Mouse (Mus musculus) C2C12 (cell line): Measurements from ENCODE around the gene Gm49318. TPM values are rescaled to one million over a fixed set of nuclear protein-coding genes. Genes with fewer than 3 reads are reported as not detected.
"Not testable (repeated sequence)": the region's sequence is repeated elsewhere in the genome, so short reads cannot be mapped to it uniquely, and the experiment has no call there.

Source experiments
- H3K27me3 ChIP-seq: one replicate; pipeline ENCODE4 v1.6.1; 2011; ENCODE audit not compliant: control insufficient read depth, insufficient read depth, insufficient read length
- H3K36me3 ChIP-seq: one replicate; pipeline ENCODE4 v1.6.1; 2011; ENCODE audit not compliant: control insufficient read depth, insufficient read depth
- H3K4me3 ChIP-seq: one replicate; pipeline ENCODE4 v1.5.1; 2011; ENCODE audit warnings: mild to moderate bottlenecking, control low read depth; ENCODE audit not compliant: poor library complexity, insufficient read depth, severe bottlenecking
- H3K79me2 ChIP-seq: one replicate; pipeline ENCODE4 v1.6.1; 2011; ENCODE audit not compliant: control insufficient read depth, insufficient read depth
- H3K79me3 ChIP-seq: one replicate; pipeline ENCODE4 v1.6.1; 2011; ENCODE audit warnings: low read depth, control low read depth
- H3ac ChIP-seq: one replicate; pipeline ENCODE3; 2011; ENCODE audit warnings: low read depth; ENCODE audit not compliant: control insufficient read depth, insufficient read length
- CEBPB ChIP-seq: IDR thresholded peaks from one replicate; pipeline ENCODE4 v1.6.1; 2011; ENCODE audit warnings: low read depth, mild to moderate bottlenecking, control low read depth, moderate library complexity
- CTCF ChIP-seq: IDR thresholded peaks from one replicate; pipeline ENCODE4 v1.5.1; 2011; ENCODE audit not compliant: control insufficient read depth, insufficient read depth, insufficient read length
- FOSL1 ChIP-seq: IDR thresholded peaks from one replicate; pipeline ENCODE4 v1.8.0; 2011; ENCODE audit warnings: mild to moderate bottlenecking, low read length; ENCODE audit not compliant: poor library complexity, insufficient read depth, severe bottlenecking
- MAX ChIP-seq: IDR thresholded peaks from one replicate; pipeline ENCODE4 v1.6.1; 2011; ENCODE audit warnings: mild to moderate bottlenecking, control low read depth
- MYOD1 ChIP-seq: IDR thresholded peaks from one replicate; pipeline ENCODE4 v1.6.1; 2011; ENCODE audit warnings: low read depth; ENCODE audit not compliant: control insufficient read depth, insufficient read length
- MYOG ChIP-seq: IDR thresholded peaks from one replicate; pipeline ENCODE4 v1.6.1; 2011; ENCODE audit not compliant: control insufficient read depth, insufficient read length; ENCODE audit errors: extremely low read depth
- USF1 ChIP-seq: IDR thresholded peaks from one replicate; pipeline ENCODE4 v1.6.1; 2011; ENCODE audit warnings: low read depth, mild to moderate bottlenecking, control low read depth, moderate library complexity
- polyA plus RNA-seq: library from polyadenylated mRNA; unstranded; fragments of >200 nt; fragmentation: generic; extraction: Trizol; gene quantifications from one replicate; pipeline ENCODE4 v1.2.1, GENCODE M21; 2012; ENCODE audit warnings: missing spikeins

Gm49318 gene
- polyA plus RNA-seq, 1 experiment: not detected

DNA sequence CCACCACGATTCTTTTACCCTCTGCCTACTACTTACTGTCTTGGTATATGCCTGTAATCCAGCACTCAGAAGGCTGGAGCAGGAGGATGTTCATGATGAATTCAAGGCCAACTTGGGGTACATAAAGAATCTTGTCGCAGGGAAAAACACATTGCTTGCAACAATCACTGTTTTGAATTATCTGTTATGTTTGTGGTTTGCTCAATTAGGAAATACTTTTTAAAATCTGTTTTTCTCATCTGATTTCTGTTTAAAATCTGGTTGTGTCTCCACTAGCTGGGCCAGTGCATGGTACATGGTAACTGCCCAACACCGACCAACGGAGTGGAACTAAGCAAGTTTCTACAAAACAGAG is 13.6 kb upstream of the Gm49318 start:
- peak overlapping the region; percentile 86 for H3ac ChIP-seq
- H3K27me3 ChIP-seq: no peaks in the 10 kb centered on the region
- peaks cover 2% of the 10 kb centered on the region for H3K79me3 ChIP-seq
- TF ChIP-seq USF1 (no peak), MYOD1 (no peak), MYOG (no peak), CTCF (no peak), FOSL1 (no peak), MAX (no peak), CEBPB (no peak)
- H3K79me2 ChIP-seq: peaks cover 6% of the 10 kb centered on the region
- H3K36me3 ChIP-seq: no peaks in the 10 kb centered on the region
- H3K4me3 ChIP-seq: peak overlapping the region; percentile 65

DNA sequence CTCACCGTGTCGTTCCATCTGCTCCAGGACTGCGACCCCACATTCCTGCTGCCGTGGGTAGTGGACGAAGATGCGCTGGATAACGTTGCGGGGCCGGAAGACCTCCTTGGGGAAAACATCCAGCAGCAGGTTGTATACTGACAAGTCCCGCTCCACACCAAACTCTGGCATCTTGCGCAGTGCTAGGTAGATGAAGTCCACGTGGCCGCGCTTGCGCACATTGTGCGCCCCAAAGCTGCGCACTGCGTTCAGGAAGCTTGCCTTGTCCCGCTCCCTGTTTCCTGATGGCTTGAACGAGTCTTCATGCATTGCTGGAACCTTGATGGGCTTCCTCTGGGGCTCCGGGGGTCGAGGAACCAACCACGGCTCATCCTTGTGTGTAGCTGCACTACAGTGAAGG is 5.2 kb upstream of the Gm49318 start:
- Histone ChIP-seq H3K4me3 (no peak overlapping the region), H3K79me2 (no peaks in the 10 kb centered on the region)

DNA sequence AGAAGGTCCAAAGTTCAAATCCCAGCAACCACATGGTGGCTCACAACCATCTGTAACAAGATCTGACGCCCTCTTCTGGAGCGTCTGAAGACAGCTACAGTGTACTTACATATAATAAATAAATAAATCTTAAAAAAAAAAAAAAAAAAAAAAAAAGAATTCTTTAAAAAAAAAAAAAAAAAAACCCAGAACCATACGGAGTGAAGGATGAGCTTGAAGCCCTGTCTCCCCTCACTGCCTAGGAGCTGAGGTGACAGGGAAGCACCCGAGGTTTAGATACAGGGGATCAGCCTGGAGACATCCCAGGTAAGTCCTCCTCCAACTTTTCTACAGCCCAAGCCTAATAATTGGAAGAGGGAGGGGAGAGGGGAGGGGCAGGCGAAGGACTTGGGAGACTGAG is 4.7 kb upstream of the Gm49318 start:
- not testable (repeated sequence) for H3K79me2 ChIP-seq, H3K79me3 ChIP-seq, H3ac ChIP-seq, H3K27me3 ChIP-seq, H3K4me3 ChIP-seq
- H3K36me3 ChIP-seq: peaks cover 11% of the 10 kb centered on the region

More for the DNA sequence above, 5.2 kb upstream of the Gm49318 start:
- Histone ChIP-seq H3ac (no peak overlapping the region), H3K27me3 (no peaks in the 10 kb centered on the region), H3K36me3 (peaks cover 11% of the 10 kb centered on the region), H3K79me3 (no peaks in the 10 kb centered on the region)
- no peak for TF ChIP-seq FOSL1
- no peak for TF ChIP-seq CEBPB
- no peak for TF ChIP-seq CTCF
- no peak for TF ChIP-seq USF1

DNA sequence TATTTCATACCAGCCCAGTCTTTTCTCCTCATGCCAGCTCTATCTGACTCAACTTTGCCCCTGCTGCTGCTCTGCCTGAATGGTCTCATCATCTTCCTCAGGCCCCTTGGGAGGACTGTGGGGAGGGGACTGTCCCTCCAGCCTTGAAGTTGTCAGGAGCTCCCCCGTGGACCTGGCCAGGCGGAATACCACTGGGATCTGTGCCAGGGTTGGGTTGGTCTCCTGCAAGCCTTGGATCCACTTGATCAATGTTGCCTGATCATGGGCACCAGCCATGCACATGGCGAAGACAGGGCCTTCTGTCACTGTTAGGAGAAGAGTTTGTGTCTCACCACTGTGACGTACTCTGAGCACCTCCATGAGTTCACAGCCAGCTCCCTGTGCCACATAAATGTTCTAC is 1.2 kb upstream of the Gm49318 start:
- Histone ChIP-seq H3ac (no peak overlapping the region), H3K79me2 (no peaks in the 10 kb centered on the region), H3K36me3 (peaks cover 16% of the 10 kb centered on the region), H3K79me3 (no peaks in the 10 kb centered on the region), H3K27me3 (no peaks in the 10 kb centered on the region), H3K4me3 (no peak overlapping the region)
- TF ChIP-seq MAX (no peak), MYOD1 (no peak)

DNA sequence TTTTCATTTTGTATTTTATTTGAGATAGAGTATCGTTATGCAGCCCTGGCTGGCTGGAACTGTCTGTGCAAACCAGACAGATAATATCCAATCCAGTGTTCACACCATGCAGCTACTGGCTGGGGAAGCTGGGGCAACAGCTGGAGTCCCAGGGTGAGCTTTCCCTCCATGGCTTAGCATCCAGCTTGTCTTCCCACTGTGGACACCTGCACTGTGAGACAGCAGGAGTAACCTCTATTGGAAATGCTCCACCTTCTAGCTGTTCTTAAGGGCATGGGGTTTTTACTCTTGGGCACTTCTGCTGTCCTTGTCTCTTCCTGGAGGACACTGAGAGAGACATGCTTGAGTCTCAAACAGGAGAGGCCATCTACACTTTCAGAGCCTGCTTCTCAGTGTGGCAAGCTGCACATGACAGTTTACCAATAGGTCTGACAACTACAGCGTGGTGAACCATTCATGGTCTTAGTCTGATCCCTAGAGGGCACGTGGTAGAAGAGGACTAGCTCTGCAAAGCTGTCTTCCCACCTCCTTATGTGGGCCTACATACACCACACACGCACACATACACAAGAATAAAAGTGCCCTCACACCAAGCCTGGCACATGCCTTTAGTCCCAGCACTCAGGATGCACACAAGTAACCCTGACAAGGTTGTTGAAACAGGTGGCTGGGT is 1.0 kb downstream of the Gm49318 start:
- Histone ChIP-seq H3K79me3 (no peaks in the 10 kb centered on the region), H3ac (no peak overlapping the region), H3K4me3 (no peak overlapping the region), H3K27me3 (no peaks in the 10 kb centered on the region), H3K36me3 (peaks cover 15% of the 10 kb centered on the region), H3K79me2 (no peaks in the 10 kb centered on the region)
- no peak for TF ChIP-seq MAX
- no peak for TF ChIP-seq FOSL1
- TF ChIP-seq MYOD1: no peak
- no peak for TF ChIP-seq USF1
- no peak for TF ChIP-seq CEBPB
- no peak for TF ChIP-seq MYOG

DNA sequence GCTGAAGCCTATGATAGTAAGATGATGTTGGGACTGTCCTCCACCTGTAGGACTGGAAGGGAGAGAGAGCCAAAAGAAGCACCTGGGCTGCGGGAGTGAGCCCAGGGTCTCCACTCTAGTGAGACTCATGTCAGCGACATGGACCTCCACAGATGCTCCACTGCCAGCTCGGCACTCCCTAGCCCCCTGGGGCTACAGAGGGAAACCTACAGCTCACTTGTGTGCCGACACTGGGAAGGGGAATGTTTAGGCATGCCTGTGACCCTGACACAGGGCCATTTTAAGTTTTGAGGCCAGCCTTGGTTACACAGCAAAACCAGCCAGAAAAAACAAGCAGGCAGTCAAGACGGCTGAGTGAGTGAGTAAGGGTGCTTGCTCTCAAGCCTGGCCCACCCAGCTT is 3.9 kb downstream of the Gm49318 start:
- H3K36me3 ChIP-seq: peaks cover 26% of the 10 kb centered on the region
- TF ChIP-seq CTCF (no peak), CEBPB (no peak), MYOG (no peak), USF1 (no peak), MYOD1 (no peak), FOSL1 (no peak), MAX (no peak)
- H3K4me3 ChIP-seq: no peak overlapping the region
- no peaks in the 10 kb centered on the region for H3K27me3 ChIP-seq
- H3ac ChIP-seq: no peak overlapping the region
- H3K79me3 ChIP-seq: no peaks in the 10 kb centered on the region
- H3K79me2 ChIP-seq: no peaks in the 10 kb centered on the region

DNA sequence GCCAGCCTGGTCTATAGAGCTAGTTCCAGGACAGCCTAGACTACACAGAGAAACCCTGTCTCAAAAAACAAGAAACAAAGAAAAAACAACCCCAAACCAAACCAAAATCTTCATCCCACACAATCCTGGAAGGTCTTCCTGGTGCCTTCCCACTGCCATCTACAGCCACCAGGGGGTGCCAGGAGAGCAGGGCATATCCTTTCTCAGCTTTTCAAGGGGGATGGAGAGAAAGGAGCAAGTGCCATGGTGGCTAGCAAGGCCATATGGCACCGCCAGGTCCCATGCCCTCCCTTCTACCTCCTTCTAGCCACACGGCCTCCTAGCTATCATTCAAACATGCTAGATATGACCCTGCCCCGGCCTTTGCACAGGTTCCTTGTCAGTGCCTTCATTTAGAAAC is 4.6 kb downstream of the Gm49318 start:
- H3K27me3 ChIP-seq: no peaks in the 10 kb centered on the region

More for the DNA sequence above, 4.6 kb downstream of the Gm49318 start:
- Histone ChIP-seq H3K36me3 (peaks cover 26% of the 10 kb centered on the region), H3K4me3 (no peak overlapping the region), H3ac (no peak overlapping the region), H3K79me3 (no peaks in the 10 kb centered on the region), H3K79me2 (no peaks in the 10 kb centered on the region)
- TF ChIP-seq FOSL1: no peak
- TF ChIP-seq CTCF: peak; percentile 53
